Mouse (Mus musculus) ES-Bruce4 (cell line): ENCODE results near the gene Pik3ip1. TPM values are rescaled to one million over a fixed set of nuclear protein-coding genes. Genes with fewer than 3 reads are reported as not detected.

Experiments
- H3K27ac ChIP-seq: 2 replicates; pipeline ENCODE4 v1.5.1; 2012; ENCODE audit warnings: low read length, inconsistent platforms; ENCODE audit not compliant: insufficient read depth
- H3K27me3 ChIP-seq: 2 replicates; pipeline ENCODE4 v1.6.1; 2012; ENCODE audit warnings: mild to moderate bottlenecking, low read length, inconsistent platforms; ENCODE audit not compliant: control insufficient read depth, poor library complexity, insufficient read depth, severe bottlenecking
- H3K36me3 ChIP-seq: 2 replicates; pipeline ENCODE4 v1.6.1; 2012; ENCODE audit warnings: inconsistent platforms, mild to moderate bottlenecking, low read length, moderate library complexity; ENCODE audit not compliant: control insufficient read depth, poor library complexity, insufficient read depth, severe bottlenecking
- H3K4me1 ChIP-seq: one replicate; pipeline ENCODE4 v1.8.1; 2011; ENCODE audit warnings: low read length; ENCODE audit not compliant: control insufficient read depth, insufficient read depth
- H3K4me3 ChIP-seq: 2 replicates; pipeline ENCODE4 v1.5.1; 2011; ENCODE audit warnings: low read depth, mild to moderate bottlenecking, low read length
- H3K9ac ChIP-seq: 2 replicates; pipeline ENCODE4 v1.6.1; 2012; ENCODE audit warnings: low read depth, mild to moderate bottlenecking, inconsistent platforms; ENCODE audit not compliant: poor library complexity, severe bottlenecking
- H3K9me3 ChIP-seq: replicated peaks from 2 replicates; pipeline ENCODE4 v1.6.1; 2012; ENCODE audit warnings: mild to moderate bottlenecking, low read length, inconsistent platforms; ENCODE audit not compliant: control insufficient read depth, poor library complexity, insufficient read depth, severe bottlenecking
- CTCF ChIP-seq: IDR thresholded peaks from one replicate; pipeline ENCODE4 v1.8.1; 2011; ENCODE audit warnings: low read depth, low read length
- EP300 ChIP-seq: IDR thresholded peaks from 2 replicates; pipeline ENCODE4 v1.6.1; 2011; ENCODE audit warnings: low read depth, low read length; ENCODE audit not compliant: insufficient read depth
- POLR2A ChIP-seq: IDR thresholded peaks from one replicate; pipeline ENCODE4 v1.8.1; 2011; ENCODE audit warnings: low read length; ENCODE audit not compliant: insufficient read depth
- polyA plus RNA-seq: library from polyadenylated mRNA; stranded (reverse); fragments of >200 nt; gene quantifications from 2 replicates; pipeline ENCODE4 v1.2.4, GENCODE M21; 2011; ENCODE audit warnings: low read depth; ENCODE audit not compliant: missing spikeins, insufficient read depth, insufficient read length

Gene Pik3ip1
- polyA plus RNA-seq, 1 experiment = 17.0 TPM

GRCm38 (mm10) chr11:3292062-3292421, 38.2 kb upstream of the Pik3ip1 start:
- Histone ChIP-seq H3K4me1 (peaks cover 2% of the 10 kb centered on the region), H3K27me3 (no peaks in the 10 kb centered on the region), H3K9ac (peak overlapping the region; percentile 94), H3K27ac (peak overlapping the region; percentile 90), H3K36me3 (peaks cover 25% of the 10 kb centered on the region), H3K4me3 (peak overlapping the region; percentile 94), H3K9me3 (no peaks in the 10 kb centered on the region)
- no peak for TF ChIP-seq CTCF
- peak; percentile 52; the same call in 1 of the 2 replicates for TF ChIP-seq EP300
- TF ChIP-seq POLR2A = no peak

GRCm38 (mm10) chr11:3292711-3293249, 37.4 kb upstream of the Pik3ip1 start:
- no peaks in the 10 kb centered on the region for H3K27me3 ChIP-seq
- no peaks in the 10 kb centered on the region for H3K9me3 ChIP-seq
- peaks cover 2% of the 10 kb centered on the region for H3K4me1 ChIP-seq

GRCm38 (mm10) chr11:3293361-3293760, 36.8 kb upstream of the Pik3ip1 start:
- Histone ChIP-seq H3K4me3 (peak overlapping the region; percentile 94), H3K4me1 (peaks cover 2% of the 10 kb centered on the region), H3K27me3 (no peaks in the 10 kb centered on the region), H3K9ac (peak overlapping the region; percentile 19; the same call in 1 of the 2 replicates), H3K36me3 (peaks cover 32% of the 10 kb centered on the region), H3K27ac (peak overlapping the region; percentile 73), H3K9me3 (no peaks in the 10 kb centered on the region)
- TF ChIP-seq POLR2A (no peak), EP300 (no peak), CTCF (no peak)

More at GRCm38 (mm10) chr11:3292711-3293249, 37.4 kb upstream of the Pik3ip1 start:
- TF ChIP-seq POLR2A (no peak), EP300 (peak; percentile 83), CTCF (no peak)
- H3K9ac ChIP-seq = peak overlapping the region; percentile 94
- peaks cover 31% of the 10 kb centered on the region for H3K36me3 ChIP-seq
- H3K4me3 ChIP-seq = peak overlapping the region; percentile 94
- H3K27ac ChIP-seq = peak overlapping the region; percentile 90

GRCm38 (mm10) chr11:3294641-3295040, 35.6 kb upstream of the Pik3ip1 start:
- no peak overlapping the region for H3K4me3 ChIP-seq
- H3K27ac ChIP-seq = 0 out of 2 replicates have a peak overlapping the region, but pooled peaks have one; percentile 73
- H3K9ac ChIP-seq = no peak overlapping the region

GRCm38 (mm10) chr11:3296056-3296455, 34.1 kb upstream of the Pik3ip1 start:
- no peak for TF ChIP-seq EP300
- no peak for TF ChIP-seq CTCF
- no peak for TF ChIP-seq POLR2A
- Histone ChIP-seq H3K9me3 (no peaks in the 10 kb centered on the region), H3K27me3 (no peaks in the 10 kb centered on the region), H3K4me3 (no peak overlapping the region), H3K9ac (no peak overlapping the region), H3K27ac (no peak overlapping the region), H3K4me1 (peaks cover 2% of the 10 kb centered on the region), H3K36me3 (peaks cover 57% of the 10 kb centered on the region)

More at GRCm38 (mm10) chr11:3294641-3295040, 35.6 kb upstream of the Pik3ip1 start:
- H3K9me3 ChIP-seq = no peaks in the 10 kb centered on the region
- H3K36me3 ChIP-seq = peaks cover 45% of the 10 kb centered on the region
- H3K27me3 ChIP-seq = no peaks in the 10 kb centered on the region
- peaks cover 2% of the 10 kb centered on the region for H3K4me1 ChIP-seq
- TF ChIP-seq EP300 (no peak), POLR2A (no peak), CTCF (no peak)
